Mouse (Mus musculus) lung, postnatal 10 days (tissue): ENCODE measurements around the gene Pde10a.
A peak's percentile ranks its signal among the peaks of the same experiment; 100 is the strongest.

Experiments
- DNase-seq: peaks from one replicate; pipeline ENCODE4 v3.0.0; 2021

Pde10a gene

GRCm38 (mm10) chr17:8526815-8527261 is 1.7 kb downstream of the Pde10a start:
- DNase-seq = no peak

DNA sequence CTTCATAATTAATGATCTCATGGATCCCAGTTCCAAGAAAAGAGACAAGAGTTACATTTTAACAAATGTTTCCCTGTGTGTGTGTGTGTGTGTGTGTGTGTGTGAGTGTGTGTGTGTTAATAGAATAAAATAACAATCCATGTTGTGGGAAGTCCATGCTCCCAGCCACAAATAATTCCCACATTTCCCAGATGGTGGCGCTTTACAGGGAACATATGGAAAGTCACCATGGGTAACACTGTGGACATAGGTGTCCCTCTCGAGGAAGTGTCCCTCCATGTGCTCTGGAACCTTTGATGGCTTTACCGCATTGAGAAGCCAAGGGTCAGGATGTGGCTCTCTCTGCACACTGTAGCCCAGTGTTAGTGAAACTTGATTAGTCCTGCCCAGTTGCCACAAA is 3.5 kb downstream of the Pde10a start:
- no peak for DNase-seq

DNA sequence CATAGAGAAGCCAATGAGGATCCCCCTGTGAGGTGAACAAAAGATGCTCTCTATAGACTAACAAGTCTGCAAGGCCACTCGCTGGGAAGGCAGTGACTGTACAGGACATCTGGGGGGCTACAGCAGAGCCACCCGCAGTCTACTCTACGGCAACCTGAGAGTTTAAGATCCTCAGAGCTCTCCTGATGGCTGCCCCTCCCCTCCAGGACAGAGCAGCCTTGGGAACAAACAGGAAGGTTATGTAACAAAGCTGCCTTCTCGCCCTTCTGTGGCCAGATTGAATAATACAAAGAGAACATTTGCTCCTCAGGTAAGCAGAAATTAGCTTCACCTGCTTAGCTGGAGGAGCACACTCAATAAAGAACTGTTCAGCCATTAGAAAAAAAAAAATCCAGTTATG is 7.4 kb downstream of the Pde10a start:
- DNase-seq = no peak

- no peak for DNase-seq
Measured at GRCm38 (mm10) chr17:8533828-8534227, 8.7 kb downstream of the Pde10a start.

- no peak for DNase-seq
Measured at GRCm38 (mm10) chr17:8536522-8536921, 11.3 kb downstream of the Pde10a start.

DNA sequence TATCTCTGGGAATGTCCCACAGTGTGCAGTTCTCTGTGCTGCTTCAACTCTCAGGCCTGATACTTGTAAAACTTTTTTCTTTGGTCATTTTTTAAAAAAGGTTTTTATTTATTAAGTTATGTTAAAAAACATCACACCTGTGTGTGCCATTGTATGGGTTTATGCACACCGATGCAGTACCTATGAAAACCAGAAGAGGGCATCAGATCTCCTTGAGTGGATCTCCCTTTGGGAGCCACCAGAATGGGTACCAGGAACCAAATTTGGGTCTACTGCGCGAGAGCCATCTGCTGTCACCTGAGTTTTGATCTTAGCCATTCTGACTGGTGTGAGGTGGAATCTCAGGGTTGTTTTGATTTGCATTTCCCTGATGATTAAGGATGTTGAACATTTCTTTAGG is 12.9 kb downstream of the Pde10a start:
- no peak for DNase-seq

DNA sequence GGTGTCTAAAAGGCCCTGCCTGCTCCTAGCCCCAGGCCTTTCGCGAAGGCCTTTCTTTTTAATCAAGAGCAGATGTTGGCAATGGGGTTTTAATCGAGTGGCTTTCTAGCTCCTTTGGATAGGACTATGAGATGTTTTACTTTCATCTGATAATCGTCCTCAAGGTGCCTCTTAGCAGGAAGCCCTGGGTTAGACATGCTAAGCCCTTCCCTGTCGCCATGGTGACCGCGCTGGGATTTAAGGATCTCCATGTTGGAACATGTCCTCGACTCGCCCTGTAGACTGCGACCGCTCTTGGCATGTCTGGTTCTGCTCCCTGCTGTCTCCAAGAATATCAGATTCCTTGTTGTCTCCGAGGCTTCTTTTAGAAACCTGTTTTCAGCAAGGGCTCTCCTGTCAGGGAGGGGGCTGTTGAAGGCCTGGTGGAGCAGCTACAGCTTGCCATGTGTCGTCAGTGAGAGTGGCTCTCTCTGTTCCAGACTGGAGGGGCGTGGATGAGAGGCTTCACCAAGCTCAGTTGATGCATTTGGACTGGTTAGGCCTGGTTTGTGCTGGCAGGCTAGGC is 16.9 kb downstream of the Pde10a start:
- DNase-seq = no peak

GRCm38 (mm10) chr17:8546366-8546765 is 21.2 kb downstream of the Pde10a start:
- DNase-seq = no peak

DNA sequence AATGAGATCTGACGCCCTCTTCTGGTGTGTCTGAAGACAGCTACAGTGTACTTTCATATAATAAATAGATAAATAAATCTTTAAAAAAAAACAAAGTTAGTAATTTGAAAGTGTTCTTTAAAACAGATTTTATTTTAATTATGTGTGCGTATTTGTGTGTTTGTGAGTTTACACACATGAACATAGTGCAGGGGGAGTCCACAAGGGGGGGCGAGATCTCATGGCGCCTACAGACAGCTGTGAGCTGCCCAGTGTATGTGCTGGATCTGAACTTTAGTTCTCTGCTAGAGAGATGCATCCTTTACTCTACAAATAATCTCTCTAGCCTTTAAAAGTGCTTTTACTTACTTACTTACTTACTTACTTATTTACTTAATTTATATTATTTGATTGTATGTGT is 23.6 kb downstream of the Pde10a start:
- DNase-seq = no peak

DNA sequence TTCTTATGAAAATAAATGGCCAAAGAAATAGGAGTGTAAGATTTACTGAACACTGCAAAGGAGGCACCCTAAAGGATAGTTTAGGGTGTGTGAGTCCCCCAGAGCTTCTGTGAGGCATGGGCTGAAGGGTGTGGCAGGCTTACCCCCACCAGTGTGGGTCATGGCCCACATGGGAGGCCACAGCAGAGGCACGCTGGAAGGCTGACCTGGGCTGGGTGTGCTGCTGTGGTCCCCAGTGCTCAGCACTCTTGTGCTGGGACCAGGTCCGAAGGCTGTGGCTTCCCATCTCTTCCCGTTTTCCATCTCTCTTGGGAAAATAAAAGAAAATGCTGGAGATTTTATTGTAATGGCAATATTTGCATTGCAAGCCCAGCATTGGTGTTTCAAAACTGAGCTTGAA is 26.5 kb downstream of the Pde10a start:
- DNase-seq = no peak

- DNase-seq = no peak
Measured at GRCm38 (mm10) chr17:8552346-8553035, 27.3 kb downstream of the Pde10a start.

- DNase-seq = no peak
Measured at GRCm38 (mm10) chr17:8553601-8554000, 28.4 kb downstream of the Pde10a start.

GRCm38 (mm10) chr17:8554219-8554618 is 29.0 kb downstream of the Pde10a start:
- no peak for DNase-seq

- DNase-seq = no peak
Measured at GRCm38 (mm10) chr17:8555785-8556184, 30.6 kb downstream of the Pde10a start.

- DNase-seq = no peak
Measured at GRCm38 (mm10) chr17:8556223-8556622, 31.1 kb downstream of the Pde10a start.

- DNase-seq = no peak
Measured at GRCm38 (mm10) chr17:8557926-8558325, 32.8 kb downstream of the Pde10a start.

- DNase-seq = no peak
Measured at GRCm38 (mm10) chr17:8562101-8562885, 37.1 kb downstream of the Pde10a start.

DNA sequence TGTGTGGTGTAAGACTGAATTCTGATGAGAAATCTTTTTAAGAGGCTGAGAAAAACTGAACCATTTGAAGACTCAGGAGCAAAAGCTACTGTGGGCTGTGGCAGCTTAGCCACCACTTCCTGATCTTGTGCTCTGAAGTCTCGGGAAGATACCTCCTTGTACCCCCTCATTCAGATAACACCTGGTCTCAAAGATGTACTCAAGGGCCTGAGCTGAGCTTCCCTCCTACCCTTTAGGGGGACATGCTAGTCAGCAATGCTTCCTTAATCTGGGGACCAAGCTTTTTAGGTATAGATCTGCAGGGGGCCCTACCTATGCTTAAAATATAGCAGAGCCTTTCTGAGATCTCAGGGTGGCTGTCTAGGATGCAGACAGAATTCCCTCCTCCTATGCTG is 37.7 kb downstream of the Pde10a start:
- DNase-seq = no peak

DNA sequence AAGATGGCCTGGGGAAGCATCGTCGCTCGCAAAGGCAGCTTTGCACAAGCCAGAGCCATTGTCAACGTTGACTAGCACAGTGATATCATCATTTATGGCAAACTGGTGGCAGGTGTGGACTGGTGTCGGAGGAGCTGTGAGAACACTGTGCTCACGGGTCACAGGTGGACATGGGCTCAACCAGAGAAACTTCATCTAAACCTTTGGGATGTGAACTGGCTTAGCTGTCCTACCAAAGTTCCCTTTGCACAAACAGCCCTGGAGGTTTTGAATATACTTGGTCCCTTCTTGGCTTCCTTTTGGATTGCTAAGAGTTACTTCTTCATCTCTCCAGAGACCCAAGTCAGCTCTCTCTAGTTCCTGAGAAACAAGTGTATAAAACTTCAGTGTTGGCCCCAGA is 41.7 kb downstream of the Pde10a start, which contains the start of gene Gm17087:
Gene Gm17087, minus strand, starts transcription at position 101 of the 400 bp plus-strand sequence.
- no peak for DNase-seq

GRCm38 (mm10) chr17:8573542-8574260 is 48.5 kb downstream of the Pde10a start:
- no peak for DNase-seq

GRCm38 (mm10) chr17:8580360-8580759 is 55.2 kb downstream of the Pde10a start:
- DNase-seq = peak; percentile 14

DNA sequence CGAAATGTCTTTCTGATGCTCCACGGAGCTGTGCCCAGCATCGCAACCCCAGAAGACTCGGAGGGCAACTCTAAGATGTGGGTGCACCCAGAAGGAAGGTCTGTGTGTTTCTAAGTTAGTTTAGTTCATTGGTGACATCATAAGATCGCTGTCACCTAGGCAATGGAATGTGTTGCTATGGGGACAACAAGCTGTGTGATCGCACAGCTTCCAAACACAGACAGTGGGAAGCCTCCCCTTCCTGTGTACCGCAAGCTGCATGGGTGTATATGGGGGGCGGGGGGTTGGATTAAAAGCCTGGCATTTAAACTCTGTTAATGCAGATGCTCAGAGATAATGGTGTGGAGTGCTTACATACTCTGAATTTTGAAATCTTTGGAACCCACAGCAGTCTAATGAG is 56.4 kb downstream of the Pde10a start:
- DNase-seq = no peak
